Mouse (Mus musculus): ENCODE measurements around the gene Cmbl. TPM values are rescaled to one million over a fixed set of nuclear protein-coding genes. Genes with fewer than 3 reads are reported as not detected.

Gene Cmbl
- polyA plus RNA-seq, 1 experiment, result 5.3 TPM

DNA sequence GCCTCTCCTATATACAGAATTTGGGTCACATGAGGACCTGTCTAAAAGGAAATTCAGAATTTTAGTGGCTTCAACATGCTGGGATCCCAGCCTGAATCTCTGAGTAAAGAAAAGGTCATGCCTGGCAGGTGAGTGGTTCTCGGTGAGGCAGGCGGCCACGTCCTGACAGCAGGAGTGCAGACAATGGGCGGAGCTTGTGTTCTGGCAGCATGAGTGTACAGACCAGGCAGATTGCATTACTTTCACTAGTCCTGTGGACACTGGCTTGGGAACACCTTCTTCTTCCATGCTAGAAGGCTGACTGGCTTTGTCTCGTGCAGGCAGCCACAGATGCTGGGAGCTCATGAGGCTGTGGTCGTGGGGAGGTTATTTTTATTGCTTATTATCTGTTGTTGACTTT lies 41.6 kb downstream of the Cmbl start:
- TF ChIP-seq USF1 (IDR thresholded peaks at IDR 0.05; ENCODE audit: low read depth), result no peak
- H3K79me3 ChIP-seq (ENCODE audit: low read depth), result peaks cover 4% of the 10 kb centered on the region
- no peak overlapping the region for H3K4me3 ChIP-seq (ENCODE audit: insufficient read depth, poor library complexity, severe bottlenecking)
- H3K79me2 ChIP-seq (ENCODE audit: control insufficient read depth, insufficient read depth), result peaks cover 31% of the 10 kb centered on the region
- H3ac ChIP-seq (ENCODE audit: control insufficient read depth, insufficient read length, low read depth), result no peak overlapping the region
- peaks cover 26% of the 10 kb centered on the region for H3K36me3 ChIP-seq (ENCODE audit: control insufficient read depth, insufficient read depth)
- H3K27me3 ChIP-seq (ENCODE audit: control insufficient read depth, insufficient read depth, insufficient read length), result no peaks in the 10 kb centered on the region

DNA sequence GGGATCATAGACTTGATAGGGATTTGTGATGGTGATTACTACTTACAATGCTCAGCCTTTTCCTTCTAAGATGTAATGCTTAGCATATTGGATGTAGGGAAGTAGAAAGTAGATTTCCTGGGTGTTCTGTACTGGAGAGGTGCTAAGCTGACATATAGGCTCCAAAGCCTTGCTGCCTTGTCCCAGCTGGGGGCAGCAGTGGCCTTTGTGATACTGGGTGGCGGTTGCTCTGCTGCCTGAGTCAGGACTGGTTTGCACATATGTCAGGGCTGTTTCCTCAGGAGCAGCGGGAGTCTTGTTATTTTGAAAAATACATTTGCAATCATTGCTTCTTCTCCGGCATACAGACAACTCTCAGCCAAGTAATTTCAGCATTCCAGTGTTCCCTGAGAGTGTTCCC lies 45.8 kb downstream of the Cmbl start:
- no peak for TF ChIP-seq MYOG (IDR thresholded peaks at IDR 0.05; ENCODE audit: control insufficient read depth, extremely low read depth, insufficient read length)
- TF ChIP-seq MYOD1 (IDR thresholded peaks at IDR 0.05; ENCODE audit: control insufficient read depth, insufficient read length, low read depth), result no peak
- TF ChIP-seq USF1 (IDR thresholded peaks at IDR 0.05; ENCODE audit: low read depth), result no peak
- TF ChIP-seq CTCF (IDR thresholded peaks at IDR 0.05; ENCODE audit: control insufficient read depth, insufficient read depth, insufficient read length), result peak; percentile 62
- H3K79me2 ChIP-seq (ENCODE audit: control insufficient read depth, insufficient read depth), result peaks cover 7% of the 10 kb centered on the region
- H3K36me3 ChIP-seq (ENCODE audit: control insufficient read depth, insufficient read depth), result peaks cover 44% of the 10 kb centered on the region

DNA sequence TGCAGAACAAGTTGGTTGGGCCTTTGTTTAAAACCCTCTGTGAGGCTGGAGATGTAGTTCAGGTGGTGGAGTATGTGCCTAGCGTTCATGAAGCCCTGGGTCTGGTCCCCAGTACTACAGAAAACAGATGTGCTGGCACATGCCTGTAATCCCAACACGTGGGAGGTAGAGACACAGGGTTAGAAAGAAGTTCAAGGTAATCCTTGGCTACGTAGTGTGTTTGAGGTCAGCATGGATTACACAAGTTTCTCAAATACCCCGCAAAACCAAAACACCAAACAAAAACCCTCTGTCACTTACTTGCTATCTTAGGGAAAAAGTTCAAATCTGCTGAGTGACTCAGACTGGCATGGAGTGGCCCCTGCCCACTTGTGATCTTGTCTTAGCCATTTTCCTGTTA lies 46.8 kb downstream of the Cmbl start:
- H3K27me3 ChIP-seq (ENCODE audit: control insufficient read depth, insufficient read depth, insufficient read length), result no peaks in the 10 kb centered on the region
- H3ac ChIP-seq (ENCODE audit: control insufficient read depth, insufficient read length, low read depth), result no peak overlapping the region
- no peaks in the 10 kb centered on the region for H3K79me3 ChIP-seq (ENCODE audit: low read depth)
- H3K79me2 ChIP-seq (ENCODE audit: control insufficient read depth, insufficient read depth), result peaks cover 4% of the 10 kb centered on the region
- TF ChIP-seq FOSL1 (IDR thresholded peaks at IDR 0.05; ENCODE audit: insufficient read depth, low read length, poor library complexity, severe bottlenecking), result no peak
- TF ChIP-seq CEBPB (IDR thresholded peaks at IDR 0.05; ENCODE audit: low read depth), result no peak
- no peak for TF ChIP-seq MYOD1 (IDR thresholded peaks at IDR 0.05; ENCODE audit: control insufficient read depth, insufficient read length, low read depth)
- TF ChIP-seq MYOG (IDR thresholded peaks at IDR 0.05; ENCODE audit: control insufficient read depth, extremely low read depth, insufficient read length), result no peak
- TF ChIP-seq MAX (IDR thresholded peaks at IDR 0.05), result no peak
- no peak for TF ChIP-seq CTCF (IDR thresholded peaks at IDR 0.05; ENCODE audit: control insufficient read depth, insufficient read depth, insufficient read length)
- TF ChIP-seq USF1 (IDR thresholded peaks at IDR 0.05; ENCODE audit: low read depth), result no peak
- peaks cover 43% of the 10 kb centered on the region for H3K36me3 ChIP-seq (ENCODE audit: control insufficient read depth, insufficient read depth)
- no peak overlapping the region for H3K4me3 ChIP-seq (ENCODE audit: insufficient read depth, poor library complexity, severe bottlenecking)

More for the DNA sequence above, 45.8 kb downstream of the Cmbl start:
- no peaks in the 10 kb centered on the region for H3K27me3 ChIP-seq (ENCODE audit: control insufficient read depth, insufficient read depth, insufficient read length)
- no peak overlapping the region for H3K4me3 ChIP-seq (ENCODE audit: insufficient read depth, poor library complexity, severe bottlenecking)
- no peaks in the 10 kb centered on the region for H3K79me3 ChIP-seq (ENCODE audit: low read depth)
- no peak overlapping the region for H3ac ChIP-seq (ENCODE audit: control insufficient read depth, insufficient read length, low read depth)

DNA sequence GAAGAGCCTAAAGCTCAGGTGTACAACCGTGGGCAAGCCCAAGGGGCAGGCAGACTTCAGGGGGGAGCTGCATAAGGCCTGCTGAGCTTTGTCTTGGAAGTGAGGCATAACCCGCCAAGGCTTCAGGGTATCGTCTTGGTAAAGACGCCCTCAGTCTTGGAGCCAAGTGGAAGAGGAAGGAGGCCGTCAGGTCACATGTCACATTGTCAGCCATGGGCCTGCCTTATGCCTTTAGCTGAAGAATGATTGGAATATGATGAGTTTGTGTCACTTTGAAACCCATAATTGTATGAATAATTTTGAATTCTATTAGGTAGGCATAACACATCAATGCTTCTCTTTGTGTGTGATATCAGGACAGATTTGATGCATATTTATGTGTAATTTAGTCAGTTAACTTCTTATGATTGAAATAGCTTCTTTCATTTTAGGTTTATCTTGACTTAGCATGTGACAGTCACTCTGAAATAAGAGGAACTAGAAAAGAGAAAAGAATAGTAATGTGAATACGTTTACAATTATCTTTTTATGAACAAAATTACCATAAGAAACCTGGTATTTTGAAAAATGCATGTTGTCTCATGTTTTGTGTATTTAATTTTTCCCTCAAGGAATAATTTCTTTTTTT lies 48.8 kb downstream of the Cmbl start:
- peaks cover 51% of the 10 kb centered on the region for H3K36me3 ChIP-seq (ENCODE audit: control insufficient read depth, insufficient read depth)
- no peak overlapping the region for H3K4me3 ChIP-seq (ENCODE audit: insufficient read depth, poor library complexity, severe bottlenecking)
- H3K27me3 ChIP-seq (ENCODE audit: control insufficient read depth, insufficient read depth, insufficient read length), result no peaks in the 10 kb centered on the region
- H3ac ChIP-seq (ENCODE audit: control insufficient read depth, insufficient read length, low read depth), result no peak overlapping the region
- no peaks in the 10 kb centered on the region for H3K79me3 ChIP-seq (ENCODE audit: low read depth)
- no peaks in the 10 kb centered on the region for H3K79me2 ChIP-seq (ENCODE audit: control insufficient read depth, insufficient read depth)
- TF ChIP-seq CTCF (IDR thresholded peaks at IDR 0.05; ENCODE audit: control insufficient read depth, insufficient read depth, insufficient read length) (no peak), CEBPB (IDR thresholded peaks at IDR 0.05; ENCODE audit: low read depth) (no peak), FOSL1 (IDR thresholded peaks at IDR 0.05; ENCODE audit: insufficient read depth, low read length, poor library complexity, severe bottlenecking) (no peak), MAX (IDR thresholded peaks at IDR 0.05) (no peak), USF1 (IDR thresholded peaks at IDR 0.05; ENCODE audit: low read depth) (no peak), MYOD1 (IDR thresholded peaks at IDR 0.05; ENCODE audit: control insufficient read depth, insufficient read length, low read depth) (no peak), MYOG (IDR thresholded peaks at IDR 0.05; ENCODE audit: control insufficient read depth, extremely low read depth, insufficient read length) (no peak)

DNA sequence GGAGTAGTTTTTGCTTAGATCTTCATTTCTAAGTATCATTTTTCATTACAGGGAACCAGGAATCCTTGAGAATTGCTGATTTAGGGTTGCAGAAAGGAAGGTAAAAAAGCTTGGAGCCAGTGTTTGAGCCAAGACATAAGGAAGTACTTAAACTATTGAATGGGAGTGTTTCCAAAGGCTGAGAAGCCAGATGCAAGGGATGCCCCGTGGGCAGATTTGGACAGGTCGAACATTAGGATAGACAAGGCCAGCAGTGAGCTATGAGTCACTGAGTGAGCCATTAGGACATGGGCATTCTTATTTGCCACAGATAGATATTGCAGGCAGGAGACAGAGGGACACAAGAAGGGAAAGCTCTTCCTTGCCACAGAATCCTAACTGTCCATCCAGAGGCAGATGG lies 49.5 kb downstream of the Cmbl start:
- Histone ChIP-seq H3K79me3 (ENCODE audit: low read depth) (no peaks in the 10 kb centered on the region), H3ac (ENCODE audit: control insufficient read depth, insufficient read length, low read depth) (no peak overlapping the region), H3K79me2 (ENCODE audit: control insufficient read depth, insufficient read depth) (no peaks in the 10 kb centered on the region), H3K4me3 (ENCODE audit: insufficient read depth, poor library complexity, severe bottlenecking) (no peak overlapping the region), H3K36me3 (ENCODE audit: control insufficient read depth, insufficient read depth) (peaks cover 57% of the 10 kb centered on the region), H3K27me3 (ENCODE audit: control insufficient read depth, insufficient read depth, insufficient read length) (no peaks in the 10 kb centered on the region)
- TF ChIP-seq USF1 (IDR thresholded peaks at IDR 0.05; ENCODE audit: low read depth), result no peak
- TF ChIP-seq CEBPB (IDR thresholded peaks at IDR 0.05; ENCODE audit: low read depth), result no peak
- TF ChIP-seq MAX (IDR thresholded peaks at IDR 0.05), result no peak
- TF ChIP-seq MYOG (IDR thresholded peaks at IDR 0.05; ENCODE audit: control insufficient read depth, extremely low read depth, insufficient read length), result no peak
- TF ChIP-seq MYOD1 (IDR thresholded peaks at IDR 0.05; ENCODE audit: control insufficient read depth, insufficient read length, low read depth), result no peak
- TF ChIP-seq FOSL1 (IDR thresholded peaks at IDR 0.05; ENCODE audit: insufficient read depth, low read length, poor library complexity, severe bottlenecking), result no peak
- no peak for TF ChIP-seq CTCF (IDR thresholded peaks at IDR 0.05; ENCODE audit: control insufficient read depth, insufficient read depth, insufficient read length)

DNA sequence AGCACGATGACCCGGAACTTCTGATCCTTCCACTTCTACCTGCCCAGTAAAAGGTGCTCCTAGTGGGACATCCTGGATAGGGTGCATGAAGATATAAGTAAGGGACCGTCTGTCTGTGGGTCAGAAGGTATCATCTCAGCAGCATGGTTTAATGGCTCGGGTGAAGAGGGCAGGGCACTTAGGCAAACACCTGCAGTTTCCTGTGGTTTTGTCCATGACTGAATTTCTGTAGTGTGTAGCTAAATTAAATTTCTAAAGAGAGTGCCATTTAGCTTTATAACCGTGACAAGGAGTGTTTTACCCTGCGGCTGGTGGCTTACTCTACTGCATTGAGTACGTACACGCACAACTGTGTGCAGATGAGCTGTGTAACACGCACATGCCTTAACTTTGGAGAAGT lies 52.1 kb downstream of the Cmbl start:
- no peaks in the 10 kb centered on the region for H3K27me3 ChIP-seq (ENCODE audit: control insufficient read depth, insufficient read depth, insufficient read length)
- H3K79me3 ChIP-seq (ENCODE audit: low read depth), result no peaks in the 10 kb centered on the region
- no peak overlapping the region for H3K4me3 ChIP-seq (ENCODE audit: insufficient read depth, poor library complexity, severe bottlenecking)
- H3ac ChIP-seq (ENCODE audit: control insufficient read depth, insufficient read length, low read depth), result no peak overlapping the region
- TF ChIP-seq FOSL1 (IDR thresholded peaks at IDR 0.05; ENCODE audit: insufficient read depth, low read length, poor library complexity, severe bottlenecking) (no peak), CTCF (IDR thresholded peaks at IDR 0.05; ENCODE audit: control insufficient read depth, insufficient read depth, insufficient read length) (no peak), MYOD1 (IDR thresholded peaks at IDR 0.05; ENCODE audit: control insufficient read depth, insufficient read length, low read depth) (no peak), MYOG (IDR thresholded peaks at IDR 0.05; ENCODE audit: control insufficient read depth, extremely low read depth, insufficient read length) (no peak), MAX (IDR thresholded peaks at IDR 0.05) (no peak), USF1 (IDR thresholded peaks at IDR 0.05; ENCODE audit: low read depth) (no peak), CEBPB (IDR thresholded peaks at IDR 0.05; ENCODE audit: low read depth) (no peak)
- H3K79me2 ChIP-seq (ENCODE audit: control insufficient read depth, insufficient read depth), result no peaks in the 10 kb centered on the region
- H3K36me3 ChIP-seq (ENCODE audit: control insufficient read depth, insufficient read depth), result peaks cover 50% of the 10 kb centered on the region

All from C2C12 (cell line).